Mouse (Mus musculus) embryonic facial prominence, embryonic 11.5 days (tissue): ENCODE measurements around the gene M1ap. TPM values are rescaled to one million over a fixed set of nuclear protein-coding genes. Genes with fewer than 3 reads are reported as not detected.
A peak's percentile ranks its signal among the peaks of the same experiment; 100 is the strongest.

Experiments used
- ATAC-seq: fragments of 200-750 bp; cut with Nextera tagmentation; replicated peaks from 2 replicates; pipeline ENCODE4 v1.8.0; 2017; ENCODE audit warnings: low read depth; ENCODE audit not compliant: insufficient number of reproducible peaks, low FRiP score, low TSS enrichment
- DNase-seq: peaks from one replicate; pipeline ENCODE4 v3.0.0-alpha.2; 2015; ENCODE audit warnings: low spot score
- H3K27ac ChIP-seq: fragments of 300-500 bp; sonication (generic); replicated peaks from 2 replicates; pipeline ENCODE4 v1.5.1; 2014; ENCODE audit warnings: mild to moderate bottlenecking, low read depth, low read length, control low read depth
- H3K27me3 ChIP-seq: fragments of 300-500 bp; sonication (generic); 2 replicates; pipeline ENCODE4 v1.6.1; 2014; ENCODE audit warnings: mild to moderate bottlenecking, low read length, moderate library complexity, mixed read lengths; ENCODE audit not compliant: control insufficient read depth, insufficient read depth
- H3K36me3 ChIP-seq: fragments of 300-500 bp; sonication (generic); replicated peaks from 2 replicates; pipeline ENCODE4 v1.6.1; 2014; ENCODE audit warnings: low read depth, mild to moderate bottlenecking, low read length, moderate library complexity, mixed read lengths; ENCODE audit not compliant: control insufficient read depth, insufficient read depth
- H3K4me1 ChIP-seq: fragments of 300-500 bp; sonication (generic); 2 replicates; pipeline ENCODE4 v1.6.1; 2014; ENCODE audit warnings: low read length, mixed read lengths; ENCODE audit not compliant: control insufficient read depth, insufficient read depth
- H3K4me2 ChIP-seq: fragments of 300-500 bp; sonication (generic); 2 replicates; pipeline ENCODE4 v1.6.1; 2014; ENCODE audit warnings: low read depth, mild to moderate bottlenecking, control low read depth, low read length, moderate library complexity
- H3K4me3 ChIP-seq: fragments of 300-500 bp; sonication (generic); 2 replicates; pipeline ENCODE4 v1.5.1; 2014; ENCODE audit warnings: low read depth, low read length, control low read depth
- H3K9ac ChIP-seq: fragments of 300-500 bp; sonication (generic); replicated peaks from 2 replicates; pipeline ENCODE4 v1.6.1; 2014; ENCODE audit warnings: mild to moderate bottlenecking, control low read depth, low read length
- H3K9me3 ChIP-seq: fragments of 300-500 bp; sonication (generic); replicated peaks from 2 replicates; pipeline ENCODE4 v1.6.1; 2016; ENCODE audit warnings: mild to moderate bottlenecking, low read length, inconsistent platforms, mixed read lengths; ENCODE audit not compliant: control insufficient read depth
- WGBS: fragments of 180-500 bp; shearing (Covaris S2); extraction: QIAGEN DNeasy Blood & Tissue Kit; methylation state at CpG from one replicate; pipeline ENCODE4 v1.1.7; 2014; 5-methylcytosine and 5-hydroxymethylcytosine counted together
- polyA plus RNA-seq: library from polyadenylated mRNA; unstranded; fragments of >200 nt; fragmentation: Nextera tagmentation; extraction: Ambion mirVana; gene quantifications from 2 replicates; pipeline ENCODE4 v1.2.1, GENCODE M21; 2014

M1ap gene
- polyA plus RNA-seq, 1 experiment from 2014 or later, result 0.21 TPM

- ATAC-seq (no peak), DNase-seq (no peak)
- Histone ChIP-seq H3K4me2 (no peak overlapping the region), H3K27me3 (no peaks in the 10 kb centered on the region), H3K36me3 (no peaks in the 10 kb centered on the region), H3K27ac (no peak overlapping the region), H3K4me1 (no peaks in the 10 kb centered on the region), H3K9me3 (no peaks in the 10 kb centered on the region), H3K9ac (no peak overlapping the region), H3K4me3 (no peak overlapping the region)
- 50% methylated on average over 1 of the region's 1 CpGs for WGBS
These were observed 47.0 kb downstream of the M1ap start for GRCm38 (mm10) chr6:82993696-82994095.

- Histone ChIP-seq H3K9ac (no peak overlapping the region), H3K4me2 (no peak overlapping the region), H3K4me3 (no peak overlapping the region), H3K27me3 (no peaks in the 10 kb centered on the region), H3K27ac (no peak overlapping the region), H3K36me3 (no peaks in the 10 kb centered on the region), H3K4me1 (no peaks in the 10 kb centered on the region), H3K9me3 (no peaks in the 10 kb centered on the region)
- ATAC-seq, result no peak
- no peak for DNase-seq
- WGBS, result 82% methylated on average over 7 of the region's 7 CpGs
These were observed 47.7 kb downstream of the M1ap start for GRCm38 (mm10) chr6:82994372-82994771.

GRCm38 (mm10) chr6:82996740-82997315 lies 50.1 kb downstream of the M1ap start:
- no peak overlapping the region for H3K27ac ChIP-seq
- no peaks in the 10 kb centered on the region for H3K27me3 ChIP-seq
- no peaks in the 10 kb centered on the region for H3K4me1 ChIP-seq
- peak overlapping the region; percentile 19; the same call in 1 of the 2 replicates for H3K4me2 ChIP-seq
- ATAC-seq (peak; percentile 93), DNase-seq (peak; percentile 97)
- no peak overlapping the region for H3K4me3 ChIP-seq
- no peaks in the 10 kb centered on the region for H3K36me3 ChIP-seq
- WGBS, result 11% methylated on average over 11 of the region's 11 CpGs
- peak overlapping the region; percentile 10; the same call in 1 of the 2 replicates for H3K9ac ChIP-seq
- H3K9me3 ChIP-seq, result no peaks in the 10 kb centered on the region

GRCm38 (mm10) chr6:82997511-82998102 lies 50.9 kb downstream of the M1ap start:
- no peaks in the 10 kb centered on the region for H3K36me3 ChIP-seq
- H3K9me3 ChIP-seq, result no peaks in the 10 kb centered on the region
- no peak overlapping the region for H3K4me2 ChIP-seq
- no peak for DNase-seq
- H3K27ac ChIP-seq, result no peak overlapping the region
- no peak overlapping the region for H3K9ac ChIP-seq
- no peak for ATAC-seq
- H3K4me1 ChIP-seq, result no peaks in the 10 kb centered on the region
- H3K4me3 ChIP-seq, result no peak overlapping the region
- WGBS, result 52% methylated on average over 7 of the region's 7 CpGs
- H3K27me3 ChIP-seq, result no peaks in the 10 kb centered on the region

GRCm38 (mm10) chr6:82998326-82998725 lies 51.6 kb downstream of the M1ap start:
- DNase-seq (no peak), ATAC-seq (no peak)
- no peaks in the 10 kb centered on the region for H3K36me3 ChIP-seq
- no peak overlapping the region for H3K27ac ChIP-seq
- H3K9ac ChIP-seq, result no peak overlapping the region
- 72% methylated on average over 4 of the region's 4 CpGs for WGBS
- no peak overlapping the region for H3K4me2 ChIP-seq
- no peaks in the 10 kb centered on the region for H3K9me3 ChIP-seq
- no peak overlapping the region for H3K4me3 ChIP-seq
- no peaks in the 10 kb centered on the region for H3K27me3 ChIP-seq
- no peaks in the 10 kb centered on the region for H3K4me1 ChIP-seq

- no peak overlapping the region for H3K4me3 ChIP-seq
- DNase-seq, result no peak
- H3K27ac ChIP-seq, result no peak overlapping the region
- 29% methylated on average over 8 of the region's 8 CpGs for WGBS
- H3K27me3 ChIP-seq, result no peaks in the 10 kb centered on the region
- no peak overlapping the region for H3K4me2 ChIP-seq
- no peaks in the 10 kb centered on the region for H3K4me1 ChIP-seq
- H3K36me3 ChIP-seq, result no peaks in the 10 kb centered on the region
- H3K9ac ChIP-seq, result no peak overlapping the region
- ATAC-seq, result no peak
- H3K9me3 ChIP-seq, result no peaks in the 10 kb centered on the region
These were observed 53.3 kb downstream of the M1ap start for GRCm38 (mm10) chr6:82999986-83000385.

GRCm38 (mm10) chr6:83003082-83003481 lies 56.4 kb downstream of the M1ap start:
- H3K27me3 ChIP-seq, result no peaks in the 10 kb centered on the region
- no peaks in the 10 kb centered on the region for H3K36me3 ChIP-seq
- WGBS, result 82% methylated on average over 1 of the region's 1 CpGs
- H3K9me3 ChIP-seq, result no peaks in the 10 kb centered on the region
- no peak for DNase-seq
- H3K9ac ChIP-seq, result no peak overlapping the region
- H3K27ac ChIP-seq, result no peak overlapping the region
- ATAC-seq, result no peak
- H3K4me1 ChIP-seq, result no peaks in the 10 kb centered on the region
- no peak overlapping the region for H3K4me2 ChIP-seq
- H3K4me3 ChIP-seq, result no peak overlapping the region

GRCm38 (mm10) chr6:83003850-83004249 lies 57.1 kb downstream of the M1ap start:
- WGBS, result 90% methylated on average over 5 of the region's 5 CpGs
- no peaks in the 10 kb centered on the region for H3K4me1 ChIP-seq
- H3K36me3 ChIP-seq, result no peaks in the 10 kb centered on the region
- H3K4me2 ChIP-seq, result no peak overlapping the region
- no peak for ATAC-seq
- no peak overlapping the region for H3K27ac ChIP-seq
- no peaks in the 10 kb centered on the region for H3K9me3 ChIP-seq
- no peaks in the 10 kb centered on the region for H3K27me3 ChIP-seq
- no peak overlapping the region for H3K9ac ChIP-seq
- H3K4me3 ChIP-seq, result no peak overlapping the region
- no peak for DNase-seq
